Mouse (Mus musculus) intestine, postnatal 0 days (tissue): ENCODE results near the gene Nalcn. TPM values are rescaled to one million over a fixed set of nuclear protein-coding genes. Genes with fewer than 3 reads are reported as not detected.

ENCODE experiments used
- ATAC-seq: fragments of 200-750 bp; cut with Nextera tagmentation; 2 replicates; pipeline ENCODE4 v1.8.0; 2017; ENCODE audit warnings: mild to moderate bottlenecking, moderate TSS enrichment, moderate library complexity
- H3K27ac ChIP-seq: fragments of 300-500 bp; sonication (generic); 2 replicates; pipeline ENCODE4 v1.5.1; 2014; ENCODE audit warnings: mild to moderate bottlenecking, low read depth, low read length, moderate library complexity
- H3K27me3 ChIP-seq: fragments of 300-500 bp; sonication (generic); replicated peaks from 2 replicates; pipeline ENCODE4 v1.6.1; 2014; ENCODE audit warnings: low read length, mixed read lengths; ENCODE audit not compliant: control insufficient read depth, insufficient read depth
- H3K36me3 ChIP-seq: fragments of 300-500 bp; sonication (generic); 2 replicates; pipeline ENCODE4 v1.6.1; 2014; ENCODE audit warnings: mild to moderate bottlenecking, moderate library complexity; ENCODE audit not compliant: control insufficient read depth, insufficient read depth
- H3K4me1 ChIP-seq: fragments of 300-500 bp; sonication (generic); replicated peaks from 2 replicates; pipeline ENCODE4 v1.6.1; 2014; ENCODE audit warnings: antibody characterized with exemption, low read length, mixed read lengths; ENCODE audit not compliant: control insufficient read depth, insufficient read depth
- H3K4me2 ChIP-seq: fragments of 300-500 bp; sonication (generic); replicated peaks from 2 replicates; pipeline ENCODE4 v1.6.1; 2014; ENCODE audit warnings: low read depth, mild to moderate bottlenecking, moderate library complexity
- H3K4me3 ChIP-seq: fragments of 300-500 bp; sonication (generic); 2 replicates; pipeline ENCODE4 v1.5.1; 2014; ENCODE audit warnings: low read depth, low read length
- H3K9ac ChIP-seq: fragments of 300-500 bp; sonication (generic); 2 replicates; pipeline ENCODE4 v1.6.1; 2014; ENCODE audit warnings: mild to moderate bottlenecking, low read depth, low read length
- H3K9me3 ChIP-seq: fragments of 300-500 bp; sonication (generic); 2 replicates; pipeline ENCODE4 v1.6.1; 2016; ENCODE audit warnings: mixed run types; ENCODE audit not compliant: control insufficient read depth
- CTCF ChIP-seq: sonication (generic); IDR thresholded peaks from 2 replicates; pipeline ENCODE4 v1.5.1; 2016; ENCODE audit warnings: low read depth, mild to moderate bottlenecking, control low read depth, antibody characterized with exemption, moderate library complexity
- WGBS: fragments of 180-500 bp; shearing (Covaris S2); extraction: QIAGEN DNeasy Blood & Tissue Kit; methylation state at CpG from one replicate; pipeline ENCODE4 v1.1.7; 2014; 5-methylcytosine and 5-hydroxymethylcytosine counted together
- polyA plus RNA-seq: library from polyadenylated mRNA; unstranded; fragments of >200 nt; fragmentation: Nextera tagmentation; extraction: Ambion mirVana; gene quantifications from 2 replicates; pipeline ENCODE4 v1.2.1, GENCODE M21; 2015

Nalcn gene
- polyA plus RNA-seq, 1 experiment from 2014 or later, result 0.20 TPM

DNA sequence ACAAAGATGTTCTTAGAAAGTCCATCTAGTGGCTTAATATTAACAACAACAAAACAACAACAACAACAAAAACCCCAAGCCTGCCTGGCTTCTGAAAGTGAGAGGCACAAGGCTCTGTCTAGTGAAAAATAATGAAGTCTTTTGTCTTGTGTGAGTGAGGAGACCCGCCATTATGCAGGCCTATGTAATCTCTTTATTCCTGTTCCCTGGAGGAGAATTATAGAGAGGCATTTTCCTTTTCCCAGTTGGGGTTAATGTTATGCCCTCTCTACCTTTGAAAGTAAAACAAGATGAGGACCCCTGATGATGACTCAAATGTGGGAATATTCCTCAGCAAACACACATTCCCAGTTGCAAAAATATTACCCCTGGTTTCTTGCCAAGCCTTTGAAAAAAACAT lies 295.1 kb downstream of the Nalcn start:
- ATAC-seq, result no peak
- WGBS, result 55% methylated on average over 1 of the region's 1 CpGs
- Histone ChIP-seq H3K4me1 (no peaks in the 10 kb centered on the region), H3K27ac (no peak overlapping the region), H3K4me3 (no peak overlapping the region), H3K27me3 (no peaks in the 10 kb centered on the region), H3K36me3 (no peaks in the 10 kb centered on the region), H3K9me3 (no peaks in the 10 kb centered on the region), H3K9ac (no peak overlapping the region), H3K4me2 (no peak overlapping the region)
- no peak for TF ChIP-seq CTCF

DNA sequence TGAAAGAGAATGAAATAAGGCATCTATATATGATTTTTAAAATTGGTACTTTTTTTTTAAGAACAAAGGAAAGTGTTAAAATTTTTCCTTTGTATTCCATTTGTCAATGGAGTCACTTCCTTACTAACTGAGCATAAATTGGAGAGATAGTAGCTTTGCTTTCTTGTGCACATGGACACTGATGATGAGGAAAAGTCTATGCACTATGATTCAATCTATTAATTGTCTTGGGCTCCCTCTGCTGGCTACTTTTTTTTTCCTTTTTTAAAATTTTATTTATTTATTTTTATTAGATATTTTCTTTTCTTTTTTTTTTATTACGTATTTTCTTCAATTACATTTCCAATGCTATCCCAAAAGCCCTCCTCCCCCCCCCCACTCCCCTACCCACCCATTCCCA lies 312.6 kb downstream of the Nalcn start:
- ATAC-seq, result no peak
- no peak overlapping the region for H3K27ac ChIP-seq
- 31% methylated on average over 1 of the region's 1 CpGs for WGBS
- H3K4me2 ChIP-seq, result no peak overlapping the region
- H3K4me1 ChIP-seq, result no peaks in the 10 kb centered on the region
- H3K4me3 ChIP-seq, result no peak overlapping the region
- H3K36me3 ChIP-seq, result no peaks in the 10 kb centered on the region
- H3K9ac ChIP-seq, result no peak overlapping the region
- H3K27me3 ChIP-seq, result no peaks in the 10 kb centered on the region
- TF ChIP-seq CTCF, result peak; percentile 39
- H3K9me3 ChIP-seq, result no peaks in the 10 kb centered on the region

DNA sequence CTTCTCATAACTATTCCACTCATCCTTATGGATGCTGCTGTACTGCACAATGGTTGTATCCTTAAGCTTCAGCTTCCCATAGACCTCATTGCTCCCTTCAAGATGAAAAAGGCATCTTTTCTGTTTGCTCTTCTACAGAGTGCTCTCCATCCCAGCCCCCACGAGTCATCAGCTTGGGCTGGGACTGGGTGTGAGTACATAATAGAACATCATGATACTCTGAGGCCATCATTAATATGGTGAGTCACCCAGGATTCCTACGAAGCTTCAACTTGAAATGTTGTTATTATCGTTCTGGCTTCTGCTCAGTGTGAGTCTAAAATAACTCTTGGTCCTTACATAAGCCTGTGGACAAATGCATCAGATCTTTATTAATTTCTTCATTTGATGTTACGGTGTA lies 314.6 kb downstream of the Nalcn start:
- Histone ChIP-seq H3K4me1 (no peaks in the 10 kb centered on the region), H3K9ac (no peak overlapping the region), H3K9me3 (no peaks in the 10 kb centered on the region), H3K27ac (no peak overlapping the region), H3K36me3 (no peaks in the 10 kb centered on the region), H3K27me3 (no peaks in the 10 kb centered on the region), H3K4me2 (no peak overlapping the region), H3K4me3 (no peak overlapping the region)
- no peak for ATAC-seq
- TF ChIP-seq CTCF, result no peak
- WGBS, result 75% methylated on average over 4 of the region's 4 CpGs

DNA sequence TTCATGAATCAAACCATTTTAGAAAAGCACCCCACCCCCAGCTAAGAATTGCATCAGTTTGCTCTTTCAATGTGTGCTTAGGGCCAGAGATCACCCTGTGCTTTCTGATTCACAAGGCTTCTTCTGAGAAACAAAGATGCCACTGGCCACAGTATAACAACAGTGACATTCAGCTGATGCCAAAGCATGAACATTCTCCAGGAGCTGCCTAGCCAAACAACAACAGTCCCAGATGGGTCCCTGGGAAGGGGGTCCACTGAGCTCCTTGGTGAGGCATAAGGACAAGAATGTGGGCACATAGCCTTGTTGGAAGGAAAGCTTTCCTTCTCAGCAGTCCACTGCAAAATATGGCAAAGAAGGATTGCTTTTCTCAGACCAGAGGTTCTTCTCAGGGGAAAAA lies 330.9 kb downstream of the Nalcn start:
- no peaks in the 10 kb centered on the region for H3K36me3 ChIP-seq
- no peak for TF ChIP-seq CTCF
- no peak for ATAC-seq

DNA sequence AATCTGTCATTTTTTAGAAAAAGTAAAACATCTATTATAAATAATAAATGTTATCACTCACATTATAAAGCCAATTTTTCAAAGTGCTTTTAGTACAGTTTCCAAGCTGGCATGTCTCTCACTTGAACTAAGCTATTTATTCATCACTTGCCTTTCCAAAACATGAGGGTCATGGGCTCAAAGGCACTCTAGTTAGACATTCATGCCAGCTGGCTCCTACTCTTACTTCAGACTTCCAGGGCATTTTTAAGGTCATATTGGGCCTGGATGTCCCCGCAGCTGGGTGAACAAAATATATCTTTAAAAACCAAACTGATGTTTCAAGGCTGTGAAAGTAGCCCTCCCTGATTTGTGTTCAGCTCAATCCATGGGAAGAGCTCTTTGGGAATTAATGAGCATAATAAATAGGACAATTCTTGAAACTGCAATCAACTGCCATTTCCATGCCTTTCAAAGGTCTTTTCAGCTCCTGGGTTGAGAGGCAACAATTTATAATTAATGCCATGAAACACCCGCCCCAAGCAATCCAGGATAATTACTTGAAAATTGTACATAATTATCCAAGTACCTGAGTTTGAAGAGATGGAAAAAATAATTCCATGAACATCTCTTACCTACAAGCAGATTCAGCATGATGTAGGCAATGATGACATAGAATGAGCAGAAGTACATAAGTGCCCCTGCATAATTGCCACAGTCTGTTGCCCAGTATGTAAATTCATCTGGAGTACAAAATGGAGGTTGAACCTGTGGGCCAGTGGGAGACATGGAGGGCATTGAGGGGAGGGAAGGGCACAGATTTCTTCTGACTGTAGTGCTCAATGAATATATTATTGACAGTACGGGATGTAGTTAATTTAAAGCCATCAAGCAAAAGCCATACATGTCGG lies 335.6 kb downstream of the Nalcn start:
- Histone ChIP-seq H3K9me3 (no peaks in the 10 kb centered on the region), H3K27me3 (no peaks in the 10 kb centered on the region), H3K4me1 (no peaks in the 10 kb centered on the region), H3K4me2 (no peak overlapping the region), H3K27ac (no peak overlapping the region), H3K9ac (no peak overlapping the region), H3K4me3 (no peak overlapping the region), H3K36me3 (no peaks in the 10 kb centered on the region)
- ATAC-seq, result no peak
- TF ChIP-seq CTCF, result no peak
- WGBS, result 86% methylated on average over 4 of the region's 4 CpGs

More for the DNA sequence above, 330.9 kb downstream of the Nalcn start:
- H3K4me2 ChIP-seq, result no peak overlapping the region
- H3K27ac ChIP-seq, result no peak overlapping the region
- no peaks in the 10 kb centered on the region for H3K9me3 ChIP-seq
- no peak overlapping the region for H3K9ac ChIP-seq
- H3K4me1 ChIP-seq, result no peaks in the 10 kb centered on the region
- no peaks in the 10 kb centered on the region for H3K27me3 ChIP-seq
- H3K4me3 ChIP-seq, result no peak overlapping the region

DNA sequence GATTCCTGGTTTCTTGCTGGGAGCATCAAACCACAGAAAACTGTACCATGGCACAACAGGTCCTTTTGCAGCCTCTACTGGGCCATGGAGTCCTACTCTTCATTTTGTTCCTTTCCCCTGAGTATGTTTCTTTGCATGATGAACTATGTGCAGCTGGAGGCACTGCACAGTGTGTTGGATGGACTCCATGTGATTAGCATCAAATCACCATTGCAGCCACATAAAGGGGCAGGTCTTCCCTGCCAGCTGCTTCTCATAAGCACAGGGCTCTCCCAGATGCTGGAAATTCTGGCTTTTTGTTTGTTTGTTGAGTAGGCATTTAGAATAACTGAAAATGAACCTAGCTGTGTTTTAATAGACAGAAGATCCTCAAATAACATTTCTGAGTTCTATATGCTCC lies 344.8 kb downstream of the Nalcn start:
- H3K27me3 ChIP-seq, result no peaks in the 10 kb centered on the region
- no peak for TF ChIP-seq CTCF
- no peaks in the 10 kb centered on the region for H3K4me1 ChIP-seq
- no peaks in the 10 kb centered on the region for H3K9me3 ChIP-seq
- no peak for ATAC-seq
- no peak overlapping the region for H3K27ac ChIP-seq
- no peaks in the 10 kb centered on the region for H3K36me3 ChIP-seq
- H3K4me3 ChIP-seq, result no peak overlapping the region
- no peak overlapping the region for H3K4me2 ChIP-seq
- no peak overlapping the region for H3K9ac ChIP-seq
